Mouse (Mus musculus) forebrain, postnatal 0 days (tissue): ENCODE measurements at regions not wholly inside any gene's neighbourhood (a gene's known extent, or its start where the extent isn't known, plus 50 kb on each side); places are given as distances from the start of the nearest gene placed in this dataset.
A peak's percentile ranks its signal among the peaks of the same experiment; 100 is the strongest.

Experiments
- ATAC-seq: fragments of 200-750 bp; cut with Nextera tagmentation; 2 replicates; pipeline ENCODE4 v1.8.0; 2017; ENCODE audit warnings: mild to moderate bottlenecking, moderate library complexity
- DNase-seq: peaks from one replicate; pipeline ENCODE4 v3.0.0-alpha.2; 2015
- H3K27ac ChIP-seq: fragments of 300-500 bp; sonication (generic); 2 replicates; pipeline ENCODE4 v1.5.1; 2014; ENCODE audit warnings: low read depth, mild to moderate bottlenecking, antibody characterized with exemption, low read length, moderate library complexity, mixed read lengths
- H3K27me3 ChIP-seq: fragments of 300-500 bp; sonication (generic); 2 replicates; pipeline ENCODE4 v1.6.1; 2014; ENCODE audit warnings: mild to moderate bottlenecking, low read length, mixed read lengths; ENCODE audit not compliant: insufficient read depth
- H3K36me3 ChIP-seq: fragments of 300-500 bp; sonication (generic); 2 replicates; pipeline ENCODE4 v1.6.1; 2014; ENCODE audit warnings: mild to moderate bottlenecking, moderate library complexity; ENCODE audit not compliant: insufficient read depth
- H3K4me1 ChIP-seq: fragments of 300-500 bp; sonication (generic); 2 replicates; pipeline ENCODE4 v1.6.1; 2014; ENCODE audit warnings: antibody characterized with exemption; ENCODE audit not compliant: insufficient read depth
- H3K4me2 ChIP-seq: fragments of 300-500 bp; sonication (generic); 2 replicates; pipeline ENCODE4 v1.6.1; 2014; ENCODE audit warnings: low read depth, mild to moderate bottlenecking, moderate library complexity
- H3K4me3 ChIP-seq: fragments of 300-500 bp; sonication (generic); 2 replicates; pipeline ENCODE4 v1.5.1; 2014; ENCODE audit warnings: low read depth, low read length, mixed read lengths
- H3K9ac ChIP-seq: fragments of 300-500 bp; sonication (generic); 2 replicates; pipeline ENCODE4 v1.6.1; 2014; ENCODE audit warnings: mild to moderate bottlenecking
- H3K9me3 ChIP-seq: fragments of 300-500 bp; sonication (generic); 2 replicates; pipeline ENCODE4 v1.6.1; 2016; ENCODE audit warnings: low read length
- CTCF ChIP-seq: sonication (generic); IDR thresholded peaks from 2 replicates; pipeline ENCODE4 v1.5.1; 2016; ENCODE audit warnings: antibody characterized with exemption, control low read depth, low read depth
- WGBS: fragments of 180-500 bp; shearing (Covaris S2); extraction: QIAGEN DNeasy Blood & Tissue Kit; methylation state at CpG from one replicate; pipeline ENCODE4 v1.1.7; 2014; 5-methylcytosine and 5-hydroxymethylcytosine counted together

DNA sequence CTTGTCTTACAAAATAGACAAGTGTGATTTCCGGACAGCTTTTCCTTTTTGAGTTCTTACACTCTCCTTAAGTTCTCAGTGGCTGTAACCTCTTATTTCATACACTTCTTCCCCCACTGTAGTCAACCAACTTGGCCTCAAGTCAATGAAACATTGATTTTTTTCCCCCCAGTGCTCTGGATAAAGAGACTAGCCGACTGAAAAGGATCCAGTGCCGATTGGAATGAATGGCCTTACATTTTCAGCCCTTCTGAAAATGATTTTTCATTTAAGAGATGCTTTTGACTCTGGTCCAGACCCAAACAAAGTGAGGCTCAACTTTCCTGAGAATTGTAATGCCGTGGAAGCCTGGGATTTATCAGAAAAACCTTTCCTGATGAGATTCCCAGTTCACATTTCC is 216.3 kb upstream of the Lrtm1 start:
- no peak overlapping the region for H3K4me2 ChIP-seq

DNA sequence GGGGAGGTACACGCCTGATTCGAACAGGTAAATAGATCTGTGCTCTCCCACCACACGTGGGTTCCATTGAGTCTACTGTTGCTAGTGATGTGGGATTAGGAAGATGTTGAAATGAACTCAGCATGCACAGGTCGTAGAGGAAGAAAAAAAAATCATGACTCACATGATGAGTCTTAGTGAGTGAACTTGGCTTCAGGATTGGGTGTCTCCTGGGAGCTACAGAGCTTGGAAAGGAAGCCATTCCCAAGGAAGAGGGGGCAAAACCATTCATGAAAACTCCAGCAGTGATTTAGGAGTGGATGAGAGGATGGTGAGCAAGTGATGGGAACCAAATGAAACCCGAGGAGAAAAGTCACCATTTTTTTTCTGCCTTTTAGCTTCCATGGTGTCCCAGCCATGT is 215.9 kb upstream of the Lrtm1 start:
- Histone ChIP-seq H3K4me3 (no peak overlapping the region), H3K27ac (no peak overlapping the region), H3K4me2 (no peak overlapping the region), H3K9me3 (no peaks in the 10 kb centered on the region), H3K27me3 (no peaks in the 10 kb centered on the region), H3K4me1 (0 out of 2 replicates have a peak, but pooled peaks cover 6% of the 10 kb centered on the region), H3K9ac (no peak overlapping the region), H3K36me3 (no peaks in the 10 kb centered on the region)
- DNase-seq = no peak
- 77% methylated on average over 5 of the region's 5 CpGs for WGBS
- ATAC-seq = no peak
- no peak for TF ChIP-seq CTCF

More for the DNA sequence above, 216.3 kb upstream of the Lrtm1 start:
- Histone ChIP-seq H3K9me3 (no peaks in the 10 kb centered on the region), H3K27ac (no peak overlapping the region), H3K4me3 (no peak overlapping the region), H3K4me1 (0 out of 2 replicates have a peak, but pooled peaks cover 6% of the 10 kb centered on the region), H3K36me3 (no peaks in the 10 kb centered on the region), H3K9ac (no peak overlapping the region), H3K27me3 (no peaks in the 10 kb centered on the region)
- no peak for ATAC-seq
- TF ChIP-seq CTCF = no peak
- DNase-seq = no peak
- whole genome bisulfite sequencing = 52% methylated on average over 4 of the region's 4 CpGs

DNA sequence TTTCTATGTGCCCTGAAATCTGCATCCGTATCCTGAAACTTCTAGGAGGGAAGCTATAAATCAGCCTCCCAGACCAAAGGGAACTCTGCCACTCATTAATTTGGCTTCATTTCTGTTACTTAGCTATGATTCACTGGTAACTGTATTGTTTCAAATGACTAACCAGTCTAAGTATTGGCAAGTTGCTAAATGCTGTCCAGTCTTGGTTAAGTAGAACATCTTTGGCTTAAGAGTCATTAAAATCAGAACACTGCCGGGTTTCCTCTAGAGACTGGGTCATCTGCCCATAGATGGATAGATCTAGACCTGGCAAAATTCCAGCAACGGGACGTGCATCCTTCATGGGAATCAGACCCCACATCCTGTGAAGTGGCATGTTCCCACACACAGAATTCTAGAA is 209.9 kb upstream of the Lrtm1 start:
- H3K27ac ChIP-seq = no peak overlapping the region
- no peaks in the 10 kb centered on the region for H3K27me3 ChIP-seq
- TF ChIP-seq CTCF = no peak
- ATAC-seq (no peak), DNase-seq (no peak)
- no peak overlapping the region for H3K4me3 ChIP-seq
- H3K4me1 ChIP-seq = no peaks in the 10 kb centered on the region
- no peaks in the 10 kb centered on the region for H3K9me3 ChIP-seq
- H3K36me3 ChIP-seq = no peaks in the 10 kb centered on the region
- H3K9ac ChIP-seq = no peak overlapping the region
- 81% methylated on average over 4 of the region's 4 CpGs for WGBS
- no peak overlapping the region for H3K4me2 ChIP-seq

DNA sequence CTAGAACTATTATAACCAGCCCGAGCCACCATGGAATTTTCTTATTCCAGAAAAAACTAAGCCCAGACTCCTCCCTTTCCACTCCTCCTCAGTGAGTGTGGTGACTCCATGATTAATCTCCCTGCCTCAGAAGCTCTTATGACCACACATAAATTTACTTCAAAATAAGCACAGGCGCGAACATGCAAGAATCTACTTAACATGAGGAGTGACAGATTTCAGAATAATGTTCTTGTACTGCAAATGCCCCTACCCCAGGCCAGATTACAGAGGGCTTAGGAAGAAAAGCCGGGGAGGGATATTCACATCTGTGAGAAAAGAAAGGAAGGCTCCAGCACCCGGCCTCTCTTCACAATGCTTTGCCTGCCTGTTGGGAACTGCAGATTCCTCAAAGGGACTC is 208.7 kb upstream of the Lrtm1 start:
- no peak for TF ChIP-seq CTCF
- Histone ChIP-seq H3K9me3 (no peaks in the 10 kb centered on the region), H3K36me3 (no peaks in the 10 kb centered on the region), H3K27ac (no peak overlapping the region), H3K4me2 (no peak overlapping the region), H3K27me3 (no peaks in the 10 kb centered on the region), H3K4me3 (no peak overlapping the region), H3K4me1 (no peaks in the 10 kb centered on the region), H3K9ac (no peak overlapping the region)
- DNase-seq = no peak
- ATAC-seq = no peak
- WGBS = 54% methylated on average over 5 of the region's 5 CpGs

DNA sequence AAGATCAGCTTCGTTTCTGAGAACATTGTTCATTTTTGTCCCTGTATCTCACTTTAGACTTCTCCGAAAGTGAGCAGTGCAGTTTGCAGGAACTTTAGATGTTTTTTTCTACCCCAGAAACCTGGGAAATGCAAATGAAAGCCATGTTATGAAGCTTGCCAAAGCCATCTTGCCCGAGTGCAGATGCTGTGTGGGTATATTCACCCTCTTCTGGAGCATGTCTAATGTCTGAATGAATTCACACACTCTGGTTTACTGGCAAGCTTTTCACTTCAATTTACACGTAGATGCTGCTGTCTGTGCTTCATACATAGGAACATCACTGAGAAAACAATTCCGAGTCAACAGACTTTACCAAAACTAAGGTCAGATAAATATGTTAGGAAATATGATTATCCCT is 197.0 kb upstream of the Lrtm1 start:
- Histone ChIP-seq H3K4me1 (no peaks in the 10 kb centered on the region), H3K27ac (no peak overlapping the region), H3K4me3 (no peak overlapping the region), H3K27me3 (no peaks in the 10 kb centered on the region), H3K36me3 (no peaks in the 10 kb centered on the region), H3K9ac (no peak overlapping the region), H3K4me2 (no peak overlapping the region), H3K9me3 (no peaks in the 10 kb centered on the region)
- no peak for TF ChIP-seq CTCF
- ATAC-seq (no peak), DNase-seq (peak; percentile 13)
- 58% methylated on average over 5 of the region's 5 CpGs for WGBS

DNA sequence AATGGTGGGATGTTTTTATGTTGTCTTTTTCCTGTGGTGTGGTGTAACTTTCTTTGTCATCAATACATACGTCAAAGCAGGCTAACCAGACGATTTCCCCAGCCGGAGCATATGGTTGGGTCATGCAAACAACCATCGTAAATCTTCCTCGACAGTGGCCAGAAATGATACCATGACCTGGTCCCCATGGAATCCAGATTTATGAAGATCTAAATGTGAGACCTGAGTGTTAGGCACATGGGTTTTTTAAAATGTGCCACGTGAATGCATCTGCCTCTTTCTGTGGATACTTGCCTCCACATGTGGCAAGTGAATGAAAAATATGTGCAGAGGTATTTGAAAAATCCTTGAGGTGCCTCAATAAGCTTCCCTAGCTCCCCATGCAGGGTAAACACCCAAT is 190.8 kb upstream of the Lrtm1 start:
- Histone ChIP-seq H3K4me3 (no peak overlapping the region), H3K27ac (no peak overlapping the region), H3K27me3 (no peaks in the 10 kb centered on the region), H3K4me1 (no peaks in the 10 kb centered on the region), H3K9me3 (no peaks in the 10 kb centered on the region), H3K9ac (no peak overlapping the region), H3K36me3 (no peaks in the 10 kb centered on the region), H3K4me2 (no peak overlapping the region)
- WGBS = 81% methylated on average over 6 of the region's 6 CpGs
- no peak for TF ChIP-seq CTCF
- ATAC-seq (no peak), DNase-seq (no peak)

DNA sequence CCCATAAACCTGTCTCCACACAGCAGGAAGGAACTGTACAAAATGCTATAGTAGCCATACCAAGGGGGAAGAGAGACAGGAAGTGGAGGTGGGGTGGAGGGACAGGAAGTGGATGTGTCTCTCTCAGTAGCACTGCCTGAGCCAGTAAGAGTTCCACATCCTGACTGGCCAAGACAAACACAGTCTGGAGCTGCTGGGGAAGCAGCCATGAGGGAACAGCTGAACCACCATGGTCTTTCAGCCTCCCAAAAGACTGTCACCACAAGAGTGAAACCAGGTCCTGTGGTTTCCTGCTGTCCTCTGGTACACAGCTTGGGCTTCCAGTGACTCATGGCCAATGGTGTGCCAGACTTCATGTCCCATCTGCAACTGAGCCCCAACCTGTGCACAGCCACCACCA is 180.9 kb upstream of the Lrtm1 start:
- H3K4me2 ChIP-seq = no peak overlapping the region
- H3K27me3 ChIP-seq = no peaks in the 10 kb centered on the region

More for the DNA sequence above, 180.9 kb upstream of the Lrtm1 start:
- ATAC-seq (no peak), DNase-seq (no peak)
- no peaks in the 10 kb centered on the region for H3K36me3 ChIP-seq
- H3K9me3 ChIP-seq = no peaks in the 10 kb centered on the region
- H3K9ac ChIP-seq = no peak overlapping the region
- no peaks in the 10 kb centered on the region for H3K4me1 ChIP-seq
- no peak overlapping the region for H3K27ac ChIP-seq
- no peak overlapping the region for H3K4me3 ChIP-seq
- TF ChIP-seq CTCF = no peak
